Mouse (Mus musculus): ENCODE data around the gene Glud1. TPM values are rescaled to one million over a fixed set of nuclear protein-coding genes. Genes with fewer than 3 reads are reported as not detected.

The Glud1 gene
- polyA plus RNA-seq, 1 experiment = 115 TPM

- H3K4me3 ChIP-seq (ENCODE audit: insufficient read depth, low read depth, low read length) = no peak overlapping the region
- no peaks in the 10 kb centered on the region for H3K4me1 ChIP-seq (ENCODE audit: control insufficient read depth, insufficient read depth, insufficient read length, low read length)
- no peak overlapping the region for H3K27ac ChIP-seq (replicated peaks; ENCODE audit: low read depth, low read length)
Observed at GRCm38 (mm10) chr14:34326606-34327005, 16.1 kb downstream of the Glud1 start.

GRCm38 (mm10) chr14:34327618-34328017 is 17.1 kb downstream of the Glud1 start:
- Histone ChIP-seq H3K4me1 (ENCODE audit: control insufficient read depth, insufficient read depth, insufficient read length, low read length) (no peaks in the 10 kb centered on the region), H3K4me3 (ENCODE audit: insufficient read depth, low read depth, low read length) (no peak overlapping the region), H3K27ac (replicated peaks; ENCODE audit: low read depth, low read length) (no peak overlapping the region)

GRCm38 (mm10) chr14:34330657-34331158 is 20.2 kb downstream of the Glud1 start:
- no peak overlapping the region for H3K27ac ChIP-seq (replicated peaks; ENCODE audit: low read depth, low read length)
- H3K4me3 ChIP-seq (ENCODE audit: insufficient read depth, low read depth, low read length) = no peak overlapping the region
- H3K4me1 ChIP-seq (ENCODE audit: control insufficient read depth, insufficient read depth, insufficient read length, low read length) = no peaks in the 10 kb centered on the region

GRCm38 (mm10) chr14:34331886-34332285 is 21.4 kb downstream of the Glud1 start:
- Histone ChIP-seq H3K4me3 (ENCODE audit: insufficient read depth, low read depth, low read length) (no peak overlapping the region), H3K27ac (replicated peaks; ENCODE audit: low read depth, low read length) (no peak overlapping the region), H3K4me1 (ENCODE audit: control insufficient read depth, insufficient read depth, insufficient read length, low read length) (no peaks in the 10 kb centered on the region)

GRCm38 (mm10) chr14:34332476-34332875 is 21.9 kb downstream of the Glud1 start:
- Histone ChIP-seq H3K4me1 (ENCODE audit: control insufficient read depth, insufficient read depth, insufficient read length, low read length) (no peaks in the 10 kb centered on the region), H3K4me3 (ENCODE audit: insufficient read depth, low read depth, low read length) (no peak overlapping the region)

GRCm38 (mm10) chr14:34339446-34339845 is 28.9 kb downstream of the Glud1 start:
- Histone ChIP-seq H3K27ac (replicated peaks; ENCODE audit: low read depth, low read length) (no peak overlapping the region), H3K4me3 (ENCODE audit: insufficient read depth, low read depth, low read length) (no peak overlapping the region), H3K4me1 (ENCODE audit: control insufficient read depth, insufficient read depth, insufficient read length, low read length) (no peaks in the 10 kb centered on the region)

More at GRCm38 (mm10) chr14:34332476-34332875, 21.9 kb downstream of the Glud1 start:
- no peak overlapping the region for H3K27ac ChIP-seq (replicated peaks; ENCODE audit: low read depth, low read length)

- H3K4me1 ChIP-seq (ENCODE audit: control insufficient read depth, insufficient read depth, insufficient read length, low read length) = no peaks in the 10 kb centered on the region
- H3K4me3 ChIP-seq (ENCODE audit: insufficient read depth, low read depth, low read length) = no peak overlapping the region
- H3K27ac ChIP-seq (replicated peaks; ENCODE audit: low read depth, low read length) = no peak overlapping the region
Observed at GRCm38 (mm10) chr14:34341993-34342392, 31.5 kb downstream of the Glud1 start.

- Histone ChIP-seq H3K27ac (replicated peaks; ENCODE audit: low read depth, low read length) (no peak overlapping the region), H3K4me1 (ENCODE audit: control insufficient read depth, insufficient read depth, insufficient read length, low read length) (no peaks in the 10 kb centered on the region), H3K4me3 (ENCODE audit: insufficient read depth, low read depth, low read length) (no peak overlapping the region)
Observed at GRCm38 (mm10) chr14:34343078-34343477, 32.6 kb downstream of the Glud1 start.

- H3K27ac ChIP-seq (replicated peaks; ENCODE audit: low read depth, low read length) = no peak overlapping the region
- no peaks in the 10 kb centered on the region for H3K4me1 ChIP-seq (ENCODE audit: control insufficient read depth, insufficient read depth, insufficient read length, low read length)
Observed at GRCm38 (mm10) chr14:34344361-34344760, 33.8 kb downstream of the Glud1 start.

GRCm38 (mm10) chr14:34345771-34346566 is 35.4 kb downstream of the Glud1 start:
- no peaks in the 10 kb centered on the region for H3K4me1 ChIP-seq (ENCODE audit: control insufficient read depth, insufficient read depth, insufficient read length, low read length)
- no peak overlapping the region for H3K4me3 ChIP-seq (ENCODE audit: insufficient read depth, low read depth, low read length)
- H3K27ac ChIP-seq (replicated peaks; ENCODE audit: low read depth, low read length) = no peak overlapping the region

More at GRCm38 (mm10) chr14:34344361-34344760, 33.8 kb downstream of the Glud1 start:
- H3K4me3 ChIP-seq (ENCODE audit: insufficient read depth, low read depth, low read length) = no peak overlapping the region

- Histone ChIP-seq H3K27ac (replicated peaks; ENCODE audit: low read depth, low read length) (no peak overlapping the region), H3K4me3 (ENCODE audit: insufficient read depth, low read depth, low read length) (no peak overlapping the region), H3K4me1 (ENCODE audit: control insufficient read depth, insufficient read depth, insufficient read length, low read length) (no peaks in the 10 kb centered on the region)
Observed at GRCm38 (mm10) chr14:34347084-34347483, 36.6 kb downstream of the Glud1 start.

- H3K4me3 ChIP-seq (ENCODE audit: insufficient read depth, low read depth, low read length) = no peak overlapping the region
- no peak overlapping the region for H3K27ac ChIP-seq (replicated peaks; ENCODE audit: low read depth, low read length)
- no peaks in the 10 kb centered on the region for H3K4me1 ChIP-seq (ENCODE audit: control insufficient read depth, insufficient read depth, insufficient read length, low read length)
Observed at GRCm38 (mm10) chr14:34348301-34348700, 37.8 kb downstream of the Glud1 start.

- Histone ChIP-seq H3K4me1 (ENCODE audit: control insufficient read depth, insufficient read depth, insufficient read length, low read length) (no peaks in the 10 kb centered on the region), H3K27ac (replicated peaks; ENCODE audit: low read depth, low read length) (no peak overlapping the region), H3K4me3 (ENCODE audit: insufficient read depth, low read depth, low read length) (no peak overlapping the region)
Observed at GRCm38 (mm10) chr14:34349007-34349406, 38.5 kb downstream of the Glud1 start.

- Histone ChIP-seq H3K4me3 (ENCODE audit: insufficient read depth, low read depth, low read length) (no peak overlapping the region), H3K27ac (replicated peaks; ENCODE audit: low read depth, low read length) (no peak overlapping the region), H3K4me1 (ENCODE audit: control insufficient read depth, insufficient read depth, insufficient read length, low read length) (no peaks in the 10 kb centered on the region; the same call in 1 of the 2 replicates)
Observed at GRCm38 (mm10) chr14:34351660-34352059, 41.1 kb downstream of the Glud1 start.

- Histone ChIP-seq H3K4me1 (ENCODE audit: control insufficient read depth, insufficient read depth, insufficient read length, low read length) (no peaks in the 10 kb centered on the region; the same call in 1 of the 2 replicates), H3K27ac (replicated peaks; ENCODE audit: low read depth, low read length) (no peak overlapping the region)
Observed at GRCm38 (mm10) chr14:34352523-34352922, 42.0 kb downstream of the Glud1 start.

GRCm38 (mm10) chr14:34353326-34353725 is 42.8 kb downstream of the Glud1 start:
- H3K4me3 ChIP-seq (ENCODE audit: insufficient read depth, low read depth, low read length) = no peak overlapping the region
- H3K4me1 ChIP-seq (ENCODE audit: control insufficient read depth, insufficient read depth, insufficient read length, low read length) = no peaks in the 10 kb centered on the region; the same call in 1 of the 2 replicates
- no peak overlapping the region for H3K27ac ChIP-seq (replicated peaks; ENCODE audit: low read depth, low read length)

More at GRCm38 (mm10) chr14:34352523-34352922, 42.0 kb downstream of the Glud1 start:
- H3K4me3 ChIP-seq (ENCODE audit: insufficient read depth, low read depth, low read length) = no peak overlapping the region

Measured in brown adipose tissue, adult 24 weeks (tissue).